Mouse (Mus musculus) urinary bladder, postnatal 10 days (tissue): ENCODE data around the gene Mlh3.

Experiments used
- DNase-seq: peaks from one replicate; pipeline ENCODE4 v3.0.0; 2022; ENCODE audit warnings: low spot score

Gene Mlh3

GRCm38 (mm10) chr12:85192461-85193108 lies 77.8 kb downstream of the Mlh3 start:
- DNase-seq, result no peak

- no peak for DNase-seq
Measured at GRCm38 (mm10) chr12:85190290-85190689, 80.1 kb downstream of the Mlh3 start.

GRCm38 (mm10) chr12:85186361-85186760 lies 84.0 kb downstream of the Mlh3 start:
- DNase-seq, result no peak

DNA sequence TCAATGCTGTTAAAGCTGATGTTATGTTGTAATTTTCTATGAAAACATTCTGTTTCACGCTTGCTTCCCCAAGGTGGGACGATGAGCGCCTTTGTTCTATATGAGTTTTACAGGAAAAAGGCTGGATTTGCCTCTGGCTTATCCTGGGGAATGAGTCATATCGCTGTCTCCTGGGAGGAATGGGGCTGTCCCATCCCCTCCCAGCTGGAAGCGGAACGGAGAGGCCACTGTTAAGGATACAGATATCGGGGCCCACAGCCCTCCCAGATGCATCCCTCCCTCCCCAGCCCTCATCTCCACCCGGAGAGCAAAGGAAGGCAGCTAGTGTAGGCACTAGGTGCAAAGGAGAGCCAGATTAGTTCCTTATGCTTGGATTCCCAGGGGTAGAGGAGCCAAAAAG lies 84.6 kb downstream of the Mlh3 start:
- no peak for DNase-seq
